Mouse (Mus musculus): ENCODE measurements around the gene Ppp1r12b.

Ppp1r12b gene

GRCm38 (mm10) chr1:134788096-134788495 is 167.6 kb downstream of the Ppp1r12b start:
- no peak for DNase-seq

GRCm38 (mm10) chr1:134784911-134785310 is 170.8 kb downstream of the Ppp1r12b start:
- DNase-seq: no peak

DNA sequence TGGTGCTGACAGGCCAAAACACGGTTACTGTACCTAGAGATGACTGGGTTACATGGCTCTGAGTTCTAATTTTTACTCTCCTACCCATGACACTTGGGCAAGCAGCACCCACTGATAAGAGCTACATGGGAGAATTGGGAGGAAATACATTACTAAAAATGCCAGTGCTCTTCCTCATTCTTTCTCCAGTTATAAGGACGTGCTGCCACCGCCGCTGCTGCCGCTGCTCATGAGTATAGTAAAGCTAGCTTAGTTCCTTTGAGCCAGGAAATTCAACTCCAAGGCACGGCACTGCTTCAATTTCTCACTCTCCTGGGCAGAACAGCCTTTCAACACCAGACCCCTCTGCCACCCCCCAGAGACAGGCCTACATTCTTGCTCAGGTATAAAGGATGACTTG is 171.3 kb downstream of the Ppp1r12b start:
- DNase-seq: no peak

- no peak for DNase-seq
Measured at GRCm38 (mm10) chr1:134783958-134784357, 171.8 kb downstream of the Ppp1r12b start.

GRCm38 (mm10) chr1:134782797-134783196 is 172.9 kb downstream of the Ppp1r12b start:
- DNase-seq: no peak

- no peak for DNase-seq
Measured at GRCm38 (mm10) chr1:134777936-134778548, 177.7 kb downstream of the Ppp1r12b start.

DNA sequence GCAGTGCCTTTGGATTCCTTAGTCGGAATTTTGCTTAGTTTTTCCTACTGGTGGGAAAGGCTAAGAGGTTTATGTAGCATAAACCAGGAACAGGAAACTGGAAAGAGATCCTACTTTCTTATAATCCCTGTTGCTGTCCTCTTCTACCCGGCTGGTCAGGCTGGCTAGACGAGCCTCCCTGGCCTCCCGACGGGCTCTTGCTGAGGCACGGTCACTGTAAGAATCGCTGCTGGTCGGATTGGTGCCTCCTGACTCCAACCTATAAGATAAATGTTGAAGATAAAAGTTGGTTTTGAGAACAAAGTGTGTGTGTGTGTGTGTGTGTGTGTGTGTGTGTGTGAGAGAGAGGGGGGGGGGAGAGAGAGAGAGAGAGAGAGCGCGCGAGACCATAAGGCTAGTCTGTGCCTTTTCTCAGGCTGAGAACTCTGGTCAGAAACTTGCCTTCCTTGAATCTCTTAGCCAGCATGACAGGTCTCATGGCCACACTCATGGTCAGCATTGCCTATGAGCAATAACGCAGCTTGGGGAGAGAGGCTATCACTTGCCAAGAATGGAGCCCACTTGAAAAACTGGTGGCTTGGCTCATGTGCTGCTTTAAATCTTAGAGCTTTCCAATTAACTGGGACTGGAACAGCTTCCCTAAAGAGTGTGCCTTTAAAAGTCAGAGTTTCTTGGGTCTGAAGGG is 178.4 kb downstream of the Ppp1r12b start:
- no peak for DNase-seq

DNA sequence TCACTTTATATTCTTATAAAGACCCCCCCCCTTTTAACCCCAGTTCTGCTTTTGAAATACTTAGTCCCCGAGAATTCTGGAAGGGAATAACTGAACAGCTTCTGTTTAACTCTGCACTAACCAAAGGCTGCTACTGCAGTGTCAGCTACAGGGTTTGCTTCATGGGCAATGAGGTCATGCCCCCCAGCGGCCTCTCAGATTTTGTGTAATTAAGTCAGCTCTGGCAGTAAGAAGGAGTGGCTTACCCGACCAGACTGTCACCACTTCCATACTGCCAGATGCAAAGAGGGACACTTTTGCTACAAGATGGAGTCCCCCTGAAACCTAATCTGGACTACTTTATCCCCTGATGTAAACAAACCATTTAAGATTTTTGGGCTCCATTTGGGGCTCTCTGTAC is 180.1 kb downstream of the Ppp1r12b start:
- DNase-seq: no peak

DNA sequence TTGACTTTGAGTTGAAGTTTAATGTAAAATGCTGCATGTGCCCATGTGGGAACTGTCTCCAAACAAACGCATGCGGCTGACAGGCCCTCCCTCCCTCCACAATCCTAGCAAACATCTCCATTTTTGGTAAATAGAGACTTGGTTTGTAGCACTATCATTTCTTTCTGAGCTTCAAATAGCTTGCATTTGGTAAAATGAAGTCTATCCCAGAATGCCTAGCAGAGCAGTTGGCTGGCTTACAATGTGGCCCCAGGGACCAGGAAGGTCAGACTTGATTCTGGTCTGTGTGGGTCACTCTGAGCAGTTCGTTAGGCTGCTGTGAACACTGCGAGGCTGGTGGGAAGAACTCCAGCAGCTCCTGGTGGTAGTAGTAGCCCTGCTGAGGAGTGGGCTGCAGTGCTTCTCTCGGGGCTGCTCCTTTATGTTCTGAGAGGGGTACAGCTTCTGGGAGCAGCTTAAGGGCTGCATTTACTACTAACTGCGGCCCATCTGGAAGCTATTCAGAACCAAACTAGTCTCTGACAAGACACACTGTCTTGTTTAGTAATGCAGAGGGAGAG is 180.9 kb downstream of the Ppp1r12b start:
- peak; percentile 70 for DNase-seq

- DNase-seq: no peak
Measured at GRCm38 (mm10) chr1:134774247-134774646, 181.5 kb downstream of the Ppp1r12b start.

DNA sequence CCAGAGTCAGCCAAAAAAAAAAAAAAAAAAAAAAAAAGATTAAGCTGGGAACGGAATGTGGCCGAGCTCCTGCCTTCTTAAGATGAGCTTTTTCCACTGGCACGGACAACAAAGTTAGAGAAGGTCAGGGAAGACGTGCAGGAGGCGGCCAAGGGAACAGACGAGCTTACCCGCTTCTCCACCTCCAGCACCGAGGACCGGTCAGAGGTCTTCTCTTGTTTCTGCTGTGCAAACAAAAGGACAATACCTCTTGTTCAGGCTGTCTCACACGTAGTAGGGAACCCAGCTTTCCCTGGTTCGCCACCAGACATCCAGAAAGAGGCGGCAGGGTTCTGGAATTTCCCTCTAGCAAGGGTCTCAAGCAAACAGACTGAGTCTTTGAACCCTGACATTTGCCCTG is 182.5 kb downstream of the Ppp1r12b start:
- DNase-seq: no peak

- no peak for DNase-seq
Measured at GRCm38 (mm10) chr1:134772821-134773220, 182.9 kb downstream of the Ppp1r12b start.

GRCm38 (mm10) chr1:134771999-134772398 is 183.7 kb downstream of the Ppp1r12b start:
- DNase-seq: no peak

DNA sequence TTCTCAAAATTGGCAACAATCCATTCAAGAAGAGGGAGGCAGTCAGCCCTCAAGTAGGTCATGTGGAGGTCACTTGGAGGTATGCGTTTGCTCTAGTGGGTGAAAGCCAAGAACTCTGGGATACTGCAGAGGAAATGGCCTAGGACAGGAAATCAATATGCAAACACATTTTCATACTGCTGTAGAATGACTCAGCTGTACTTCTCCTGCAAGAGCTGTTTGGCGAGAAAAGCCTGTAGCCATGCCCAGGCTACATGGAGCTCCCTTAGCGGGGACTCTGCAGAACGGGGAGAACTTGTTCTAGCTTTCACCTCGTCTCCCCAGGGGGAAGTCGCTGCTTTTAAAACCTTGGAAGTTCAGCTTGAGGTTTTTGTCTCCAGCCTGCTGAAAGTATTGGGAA is 184.4 kb downstream of the Ppp1r12b start:
- peak; percentile 67 for DNase-seq

DNA sequence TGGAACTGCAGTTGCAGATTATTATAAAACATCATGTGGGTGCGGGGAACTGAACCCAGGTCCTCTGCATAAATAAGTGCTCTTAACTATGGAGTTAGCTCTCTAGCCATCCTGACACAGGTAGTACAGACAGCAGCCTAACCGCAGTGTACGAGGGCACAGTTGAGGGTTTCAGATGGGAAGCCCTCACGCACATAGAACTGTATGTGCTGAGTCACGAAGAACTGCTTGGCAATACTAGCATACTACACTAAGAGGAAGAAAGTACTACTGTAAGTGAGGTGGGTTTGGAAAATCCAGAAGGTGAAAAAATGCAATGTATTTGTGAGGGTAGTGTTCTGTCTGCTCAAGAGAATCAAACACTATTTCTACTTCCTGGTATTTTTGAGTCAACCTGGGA is 185.4 kb downstream of the Ppp1r12b start:
- DNase-seq: no peak

GRCm38 (mm10) chr1:134766448-134766847 is 189.3 kb downstream of the Ppp1r12b start:
- DNase-seq: no peak

DNA sequence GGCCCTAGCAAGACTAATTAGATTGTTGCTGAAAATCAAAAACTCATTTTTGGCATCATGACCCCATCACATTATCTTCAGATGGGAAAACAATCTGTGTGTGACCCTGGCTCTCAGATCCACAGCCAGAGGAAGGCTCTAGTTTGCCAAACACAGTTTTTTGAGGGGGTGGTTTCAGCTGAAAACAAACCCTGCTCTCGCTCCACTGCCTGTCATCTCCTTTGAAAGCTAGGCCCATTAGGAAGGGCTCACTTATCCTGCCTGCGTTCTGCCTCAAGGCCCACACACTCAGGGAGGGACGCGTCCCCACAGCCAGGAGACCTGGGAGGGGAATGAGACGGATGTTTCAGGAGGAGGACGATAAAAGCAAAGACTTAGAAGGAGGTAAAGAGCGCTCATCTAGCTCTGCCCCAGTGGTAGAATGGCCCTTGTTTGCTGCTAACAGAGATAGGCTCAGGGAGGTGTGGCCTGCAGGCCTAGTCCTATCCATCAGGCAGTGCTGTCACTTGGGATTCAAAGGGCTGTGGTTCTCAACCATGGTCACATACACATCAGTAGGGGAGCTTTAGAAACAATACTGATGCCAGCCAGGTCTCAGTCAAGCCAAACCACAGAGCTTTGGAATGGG is 190.8 kb downstream of the Ppp1r12b start:
- no peak for DNase-seq

- no peak for DNase-seq
Measured at GRCm38 (mm10) chr1:134763776-134764438, 191.8 kb downstream of the Ppp1r12b start.

DNA sequence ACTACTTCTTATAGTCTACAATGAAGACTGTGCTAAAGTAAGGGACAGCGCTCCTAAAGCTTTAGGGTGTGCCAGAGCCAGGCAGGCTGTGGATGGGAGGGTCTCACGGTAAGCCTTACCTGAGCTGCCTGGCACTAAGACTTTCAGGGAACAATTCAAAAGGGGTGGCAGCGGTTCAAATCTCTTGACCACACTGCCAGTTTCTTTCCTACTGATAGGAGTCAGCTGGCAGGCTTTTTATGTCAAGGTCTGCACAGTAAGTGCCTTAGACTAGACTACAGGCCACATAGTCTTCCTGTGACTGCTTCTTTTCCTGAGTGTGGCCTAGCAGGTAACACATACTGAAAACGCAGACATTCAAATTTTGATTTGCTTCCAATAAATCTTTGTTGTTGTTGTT is 192.5 kb downstream of the Ppp1r12b start:
- DNase-seq: no peak

DNA sequence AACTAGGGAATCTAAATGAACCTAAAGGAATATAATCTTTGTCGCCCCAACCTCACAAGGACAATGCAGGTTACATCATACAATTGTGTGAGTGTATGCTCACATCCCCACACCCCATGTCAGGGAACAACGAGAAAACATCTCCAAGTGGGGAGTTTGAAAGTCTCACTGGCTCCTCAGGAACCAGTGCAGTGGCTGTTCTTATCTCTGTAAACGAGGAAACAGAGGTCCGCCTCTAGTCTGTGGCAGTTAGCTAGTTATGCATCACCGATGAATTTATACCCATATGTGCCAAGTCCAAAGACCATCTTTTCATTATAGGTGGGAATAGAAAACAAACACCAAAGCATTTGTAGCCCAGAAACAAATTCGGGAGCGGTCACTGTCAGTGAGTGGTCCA is 194.2 kb downstream of the Ppp1r12b start:
- no peak for DNase-seq

- DNase-seq: no peak
Measured at GRCm38 (mm10) chr1:134760642-134761041, 195.1 kb downstream of the Ppp1r12b start.

- DNase-seq: no peak
Measured at GRCm38 (mm10) chr1:134759133-134759532, 196.6 kb downstream of the Ppp1r12b start.

GRCm38 (mm10) chr1:134757230-134757629 is 198.5 kb downstream of the Ppp1r12b start:
- DNase-seq: no peak

All from kidney, adult 11 months (tissue).